Mouse (Mus musculus) cerebellum, adult 2 months (tissue): ENCODE results near the gene Gm20604.

Experiments
- CTCF ChIP-seq: fragments of 200-500 bp; IDR thresholded peaks from 2 replicates; pipeline ENCODE4 v1.5.1; 2011; ENCODE audit warnings: low read depth, mild to moderate bottlenecking, control low read depth, low read length, moderate library complexity, borderline replicate concordance; ENCODE audit not compliant: insufficient read depth
- POLR2A ChIP-seq: fragments of 200-500 bp; IDR thresholded peaks from 2 replicates; pipeline ENCODE4 v1.6.1; 2011; ENCODE audit warnings: low read length, control low read depth, borderline replicate concordance; ENCODE audit not compliant: insufficient read depth

GRCm38 (mm10) chr12:102698089-102698684 is 60.3 kb downstream of the Gm20604 start:
- no peak for TF ChIP-seq CTCF
- TF ChIP-seq POLR2A, result no peak
